Mouse (Mus musculus) MEL (cell line): ENCODE measurements at regions not wholly inside any gene's neighbourhood (a gene's known extent, or its start where the extent isn't known, plus 50 kb on each side); places are given as distances from the start of the nearest gene placed in this dataset.

ENCODE experiments used
- DNase-seq: peaks from one replicate; pipeline ENCODE4 v3.0.0; 2011; ENCODE audit warnings: low read depth, low spot score
- H3K27ac ChIP-seq: 2 replicates; pipeline ENCODE4 v1.5.1; 2012; ENCODE audit warnings: low read depth, mild to moderate bottlenecking, control low read depth, low read length, moderate library complexity; ENCODE audit not compliant: control insufficient read depth
- H3K27me3 ChIP-seq, 2 experiments: fragments of 150-350 bp in 1 of 2; sonication (generic) in 1 of 2; 2 replicates each; pipeline ENCODE4 v1.6.1; 2012; ENCODE audit warnings: low read length in 2 of 2, mild to moderate bottlenecking in 2 of 2, improper control_type of control experiment in 1 of 2, moderate library complexity in 1 of 2; ENCODE audit not compliant: insufficient read depth in 2 of 2, control insufficient read depth in 1 of 2
- H3K36me3 ChIP-seq, 2 experiments: 2 replicates each; pipeline ENCODE4 v1.6.1; 2012 to 2014; ENCODE audit warnings: low read length in 2 of 2, improper control_type of control experiment in 1 of 2, inconsistent platforms in 1 of 2, mild to moderate bottlenecking in 1 of 2; ENCODE audit not compliant: insufficient read depth in 2 of 2, control insufficient read depth in 1 of 2
- H3K4me1 ChIP-seq, 2 experiments: fragments of 150-350 bp in 1 of 2; sonication (generic) in 1 of 2; 2 replicates each; pipeline ENCODE4 v1.6.1; 2012; ENCODE audit warnings: low read length in 2 of 2, improper control_type of control experiment in 1 of 2, mild to moderate bottlenecking in 1 of 2; ENCODE audit not compliant: insufficient read depth in 2 of 2, control insufficient read depth in 1 of 2
- H3K4me3 ChIP-seq, 2 experiments: fragments of 150-350 bp in 1 of 2; sonication (generic) in 1 of 2; 2 replicates each; pipeline ENCODE4 v1.5.1; 2012; ENCODE audit warnings: low read depth in 2 of 2, low read length in 2 of 2, mild to moderate bottlenecking in 2 of 2, moderate library complexity in 2 of 2, control low read depth in 1 of 2, improper control_type of control experiment in 1 of 2; ENCODE audit not compliant: control insufficient read depth in 1 of 2, insufficient read depth in 1 of 2
- H3K79me2 ChIP-seq: 2 replicates; pipeline ENCODE4 v1.6.1; 2012; ENCODE audit warnings: mild to moderate bottlenecking, low read length, moderate library complexity; ENCODE audit not compliant: control insufficient read depth, poor library complexity, insufficient read depth
- H3K9ac ChIP-seq: 2 replicates; pipeline ENCODE4 v1.6.1; 2012; ENCODE audit warnings: low read depth, mild to moderate bottlenecking, control low read depth, low read length, moderate library complexity; ENCODE audit not compliant: control insufficient read depth, poor library complexity, severe bottlenecking
- H3K9me3 ChIP-seq: fragments of 150-350 bp; sonication (generic); replicated peaks from 2 replicates; pipeline ENCODE4 v1.6.1; 2012; ENCODE audit warnings: mild to moderate bottlenecking, low read length, improper control_type of control experiment, moderate library complexity; ENCODE audit not compliant: insufficient read depth
- BHLHE40 ChIP-seq: IDR thresholded peaks from 2 replicates; pipeline ENCODE4 v1.6.1; 2012; ENCODE audit warnings: low read depth, mild to moderate bottlenecking, inconsistent platforms, low read length, improper control_type of control experiment, borderline replicate concordance
- CTCF ChIP-seq, 3 experiments: IDR thresholded peaks in 2 of 3; conservative IDR thresholded peaks in 1 of 3; 2 replicates each; pipeline ENCODE4 v1.5.1; 2011 to 2012; ENCODE audit warnings: low read length in 3 of 3, low read depth in 2 of 3, mild to moderate bottlenecking in 2 of 3, improper control_type of control experiment in 1 of 3, inconsistent platforms in 1 of 3, mixed read lengths in 1 of 3, moderate library complexity in 1 of 3; ENCODE audit not compliant: control insufficient read depth in 1 of 3, insufficient read depth in 1 of 3, poor library complexity in 1 of 3, severe bottlenecking in 1 of 3
- EP300 ChIP-seq, 2 experiments: IDR thresholded peaks; 2 replicates each; pipeline ENCODE4 v1.6.1; 2011; ENCODE audit warnings: improper control_type of control experiment in 2 of 2, low read length in 2 of 2, low read depth in 1 of 2, mild to moderate bottlenecking in 1 of 2
- ETS1 ChIP-seq: IDR thresholded peaks from 2 replicates; pipeline ENCODE4 v1.6.1; 2012; ENCODE audit warnings: low read depth, mild to moderate bottlenecking, inconsistent platforms, low read length, improper control_type of control experiment, moderate library complexity
- GABPA ChIP-seq: IDR thresholded peaks from 2 replicates; pipeline ENCODE4 v1.6.1; 2012; ENCODE audit warnings: low read depth, mild to moderate bottlenecking, inconsistent platforms, low read length, improper control_type of control experiment, moderate library complexity
- HCFC1 ChIP-seq: IDR thresholded peaks from 2 replicates; pipeline ENCODE4 v1.6.1; 2012; ENCODE audit warnings: low read depth, mild to moderate bottlenecking, inconsistent platforms, low read length, improper control_type of control experiment, moderate library complexity
- JUND ChIP-seq: IDR thresholded peaks from 2 replicates; pipeline ENCODE4 v1.6.1; 2011; ENCODE audit warnings: low read depth, mild to moderate bottlenecking, improper control_type of control experiment, low read length
- KAT2A ChIP-seq: conservative IDR thresholded peaks from 2 replicates; pipeline ENCODE4 v1.6.1; 2012; ENCODE audit warnings: low read depth, low read length, improper control_type of control experiment, inconsistent platforms
- MAX ChIP-seq: IDR thresholded peaks from 2 replicates; pipeline ENCODE4 v1.6.1; 2011; ENCODE audit warnings: low read length, improper control_type of control experiment
- NRF1 ChIP-seq: IDR thresholded peaks from 2 replicates; pipeline ENCODE4 v1.6.1; 2014; ENCODE audit warnings: low read depth, mild to moderate bottlenecking, inconsistent platforms, low read length, improper control_type of control experiment, moderate library complexity; ENCODE audit not compliant: poor library complexity, insufficient read depth, severe bottlenecking
- POLR2AphosphoS2 ChIP-seq: IDR thresholded peaks from 2 replicates; pipeline ENCODE4 v1.6.1; 2011; ENCODE audit warnings: low read length, improper control_type of control experiment
- POLR2AphosphoS5 ChIP-seq: IDR thresholded peaks from 2 replicates; pipeline ENCODE4 v1.6.1; 2012; ENCODE audit warnings: low read depth, borderline replicate concordance, mild to moderate bottlenecking, inconsistent platforms, low read length, moderate library complexity, mixed read lengths
- RAD21 ChIP-seq: IDR thresholded peaks from 2 replicates; pipeline ENCODE4 v1.6.1; 2011; ENCODE audit warnings: mild to moderate bottlenecking, low read depth, low read length, improper control_type of control experiment
- SIN3A ChIP-seq: IDR thresholded peaks from 2 replicates; pipeline ENCODE4 v1.6.1; 2012; ENCODE audit warnings: low read length, improper control_type of control experiment, inconsistent platforms
- UBTF ChIP-seq: IDR thresholded peaks from 2 replicates; pipeline ENCODE4 v1.6.1; 2012; ENCODE audit warnings: low read depth, mild to moderate bottlenecking, inconsistent platforms, low read length, improper control_type of control experiment, moderate library complexity, borderline replicate concordance; ENCODE audit not compliant: insufficient read depth
- USF1 ChIP-seq: IDR thresholded peaks from 2 replicates; pipeline ENCODE4 v1.6.1; 2014; ENCODE audit warnings: low read depth, mild to moderate bottlenecking, inconsistent platforms, low read length, improper control_type of control experiment, moderate library complexity
- USF2 ChIP-seq, 2 experiments: IDR thresholded peaks; 2 replicates each; pipeline ENCODE4 v1.6.1; 2011 to 2012; ENCODE audit warnings: improper control_type of control experiment in 2 of 2, low read length in 2 of 2, borderline replicate concordance in 1 of 2, inconsistent platforms in 1 of 2, low read depth in 1 of 2, mild to moderate bottlenecking in 1 of 2; ENCODE audit not compliant: insufficient read depth in 1 of 2
- ZC3H11A ChIP-seq: IDR thresholded peaks from 2 replicates; pipeline ENCODE4 v1.6.1; 2012; ENCODE audit warnings: low read depth, mild to moderate bottlenecking, inconsistent platforms, low read length, improper control_type of control experiment
- ZKSCAN1 ChIP-seq: IDR thresholded peaks from 2 replicates; pipeline ENCODE4 v1.6.1; 2012; ENCODE audit warnings: low read depth, mild to moderate bottlenecking, inconsistent platforms, low read length, improper control_type of control experiment, moderate library complexity

DNA sequence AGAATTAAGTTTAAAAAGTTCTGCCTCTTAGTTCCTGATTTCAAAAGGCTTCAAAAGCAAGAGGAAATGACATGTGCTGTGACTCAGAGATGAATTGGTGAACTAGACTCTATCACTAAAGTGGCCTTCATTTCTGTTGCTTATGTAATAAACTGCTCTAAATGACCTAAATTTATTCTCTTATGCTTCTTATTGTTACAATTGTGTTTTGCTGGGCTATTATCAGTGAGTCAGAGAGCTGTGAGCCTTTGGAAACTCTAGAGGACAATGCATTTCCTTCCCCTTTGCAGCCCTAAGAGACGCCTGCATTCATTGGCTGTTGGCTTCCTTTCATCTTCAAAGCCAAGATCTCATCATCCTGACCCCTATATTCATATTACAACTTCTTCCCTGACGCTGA is 501.5 kb upstream of the Cited2 start:
- DNase-seq: peak; percentile 74
- Histone ChIP-seq H3K36me3 (peaks cover 0 to 25% of the 10 kb centered on the region in 2 experiments; a peak in 2 of 4 replicates), H3K27ac (peak overlapping the region; percentile 75), H3K9me3 (no peaks in the 10 kb centered on the region), H3K27me3 (no peaks in the 10 kb centered on the region), H3K9ac (0 out of 2 replicates have a peak overlapping the region, but pooled peaks have one; percentile 12), H3K4me3 (peak overlapping the region in 1 of 2 experiments; percentile 56; a peak in 1 of 4 replicates), H3K4me1 (peaks cover 7 to 8% of the 10 kb centered on the region in 2 experiments), H3K79me2 (no peaks in the 10 kb centered on the region)
- 0 out of 2 replicates have a peak, but pooled peaks have one; percentile 22 for TF ChIP-seq ETS1
- TF ChIP-seq EP300 (IDR thresholded peaks at IDR 0.05; ENCODE audit: low read depth in 1 of 2, low read length in 2 of 2): peak in 1 of 2 experiments; percentile 55; a peak in 2 of 4 replicates
- no peak for TF ChIP-seq HCFC1

DNA sequence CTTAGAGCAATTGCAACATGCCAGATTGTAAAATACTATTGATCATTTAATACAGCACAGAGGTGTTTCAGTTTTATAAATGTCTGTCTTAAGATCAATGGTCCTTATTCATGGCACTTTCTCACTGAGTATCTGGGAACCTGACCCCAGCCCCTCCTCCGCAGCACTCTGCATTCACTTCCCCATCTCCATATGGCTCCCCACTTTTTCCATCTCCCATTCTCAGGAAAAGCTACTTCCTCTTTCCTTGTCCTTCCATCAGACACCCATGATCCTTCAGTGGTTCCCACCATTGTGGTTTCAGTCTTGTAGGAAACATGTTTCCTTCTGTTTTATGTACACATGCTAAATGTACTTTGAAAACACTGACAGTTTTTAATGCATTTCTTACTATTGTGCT is 497.3 kb upstream of the Cited2 start:
- Histone ChIP-seq H3K27ac (no peak overlapping the region), H3K4me3 (no peak overlapping the region), H3K36me3 (peaks cover 0 to 23% of the 10 kb centered on the region in 2 experiments; a peak in 2 of 4 replicates), H3K9ac (no peak overlapping the region), H3K9me3 (no peaks in the 10 kb centered on the region), H3K4me1 (peaks cover 7 to 8% of the 10 kb centered on the region in 2 experiments), H3K27me3 (no peaks in the 10 kb centered on the region), H3K79me2 (no peaks in the 10 kb centered on the region)
- TF ChIP-seq UBTF: no peak
- DNase-seq: peak; percentile 21

DNA sequence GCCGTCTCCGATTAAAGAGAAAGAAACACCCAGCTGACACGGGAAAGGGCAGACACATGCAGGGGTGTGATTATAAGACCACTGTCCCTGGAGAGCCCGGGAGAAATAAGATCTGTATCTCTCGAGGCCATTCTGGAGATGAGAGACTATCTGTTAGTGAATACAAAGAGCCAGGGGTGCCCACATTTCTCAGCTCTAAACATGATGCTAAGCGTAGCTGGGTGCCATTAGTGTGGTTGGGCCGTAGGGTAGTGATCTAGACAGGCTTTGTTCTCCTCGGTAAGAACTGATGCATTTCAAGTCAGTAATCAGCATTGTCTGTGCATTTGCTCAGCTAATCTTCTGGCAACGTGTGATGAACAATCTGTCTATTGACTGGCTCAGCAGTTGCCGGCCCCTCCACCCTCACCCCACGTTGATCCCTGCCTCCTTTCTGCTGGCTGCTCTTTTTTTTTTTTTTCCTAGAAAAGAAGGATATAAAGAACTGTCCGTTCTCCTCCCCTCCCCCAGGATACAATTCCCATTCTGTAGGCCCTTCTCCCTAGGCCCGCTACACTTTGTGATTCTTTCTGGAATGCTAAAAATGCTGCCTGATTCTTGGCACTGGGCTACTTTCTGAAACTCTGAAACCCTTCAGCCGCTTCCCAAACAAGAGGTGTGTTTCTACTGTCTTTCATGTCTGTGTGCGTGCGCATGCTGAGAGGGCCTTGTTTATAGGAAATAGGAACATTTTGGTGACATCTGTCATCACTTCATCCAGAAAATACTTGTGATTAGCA is 492.8 kb upstream of the Cited2 start:
- no peak overlapping the region for H3K4me3 ChIP-seq

More for the DNA sequence above, 492.8 kb upstream of the Cited2 start:
- Histone ChIP-seq H3K27ac (no peak overlapping the region), H3K4me1 (no peaks in the 10 kb centered on the region)
- no peak for DNase-seq
- TF ChIP-seq GABPA (no peak), USF1 (no peak), ZC3H11A (no peak), KAT2A (no peak), CTCF (IDR thresholded peaks at IDR 0.05 in 2 of 3, conservative IDR thresholded peaks at IDR 0.05 in 1 of 3; ENCODE audit: control insufficient read depth in 1 of 3, insufficient read depth in 1 of 3, low read depth in 2 of 3, low read length in 3 of 3, poor library complexity in 1 of 3, severe bottlenecking in 1 of 3) (no peak), EP300 (IDR thresholded peaks at IDR 0.05; ENCODE audit: low read depth in 1 of 2, low read length in 2 of 2) (no peak), RAD21 (no peak), JUND (no peak), ZKSCAN1 (no peak), NRF1 (no peak), MAX (no peak), POLR2AphosphoS5 (no peak), POLR2AphosphoS2 (no peak), USF2 (IDR thresholded peaks at IDR 0.05; ENCODE audit: borderline replicate concordance in 1 of 2, insufficient read depth in 1 of 2, low read depth in 1 of 2, low read length in 2 of 2) (no peak), BHLHE40 (no peak), SIN3A (no peak)
- TF ChIP-seq, all 39 proteins: peak for 0
- H3K79me2 ChIP-seq: no peaks in the 10 kb centered on the region
- no peak overlapping the region for H3K9ac ChIP-seq
- H3K9me3 ChIP-seq: no peaks in the 10 kb centered on the region
- no peaks in the 10 kb centered on the region for H3K36me3 ChIP-seq
- H3K27me3 ChIP-seq: no peaks in the 10 kb centered on the region
